In the genomic region with DNA sequence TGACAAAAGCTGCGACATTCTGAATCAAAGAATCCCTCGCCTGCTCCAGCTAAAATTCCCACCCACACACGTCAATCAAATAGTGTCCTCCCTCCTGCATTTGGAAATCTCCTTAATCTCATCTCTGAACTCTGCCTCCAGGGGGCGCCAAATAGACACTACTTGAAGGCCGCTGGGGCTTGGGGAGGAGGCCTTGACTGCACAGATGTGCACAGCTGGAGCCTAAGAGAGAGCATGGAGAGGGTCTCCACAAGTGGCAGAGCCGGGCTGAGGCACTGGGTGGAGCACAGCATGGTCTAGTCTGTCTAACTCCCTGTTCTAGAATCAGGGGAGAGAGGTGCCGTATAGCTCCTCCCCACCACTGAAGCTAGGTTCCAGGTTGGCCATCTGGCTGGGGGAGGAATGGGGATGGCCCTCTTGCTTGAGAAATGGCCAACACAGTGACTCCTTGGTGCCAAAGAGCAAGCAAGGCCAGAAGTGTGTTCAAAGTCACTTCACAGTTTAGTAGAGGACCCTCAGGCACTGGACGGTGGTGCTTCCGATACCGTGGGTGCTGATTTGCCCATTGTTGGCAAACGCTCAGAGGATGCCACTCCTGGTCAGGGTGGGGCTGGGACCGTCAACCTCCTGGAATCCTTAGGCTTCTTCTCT, we compare ENCODE assay signal across 8 mouse cellular contexts. TPM values are rescaled to one million over a fixed set of nuclear protein-coding genes. Genes with fewer than 3 reads are reported as not detected.
A peak's percentile ranks its signal among the peaks of the same experiment; 100 is the strongest.
DNase-seq lines count a peak whose midpoint lies in the region; ATAC-seq and TF ChIP-seq lines count a peak whose summit lies in the region.

No protein-coding gene starts in this region.

- 45% methylated on average over 12 of the region's 12 CpGs for WGBS in forebrain, embryonic 12.5 days
- WGBS in hindbrain, embryonic 13.5 days: 49% methylated on average over 12 of the region's 12 CpGs
- WGBS in small intestine, adult 2 months: 45% methylated on average over 12 of the region's 12 CpGs

- no peak for TF ChIP-seq POLR2A in small intestine, adult 2 months (IDR thresholded peaks at IDR 0.05; ENCODE audit: low read depth, low read length)

- ATAC-seq in G1E (ENCODE audit: extremely low read depth, insufficient number of reproducible peaks, low FRiP score, poor library complexity, severe bottlenecking): no peak
- peak; percentile 69 for ATAC-seq in forebrain, embryonic 12.5 days (ENCODE audit: low FRiP score)
- ATAC-seq in hindbrain, embryonic 13.5 days (ENCODE audit: low FRiP score): peak; percentile 55; the same call in 1 of the 2 replicates

- H3K27me3 ChIP-seq in G1E (ENCODE audit: insufficient read depth, low read length): peaks cover 37% of the 10 kb centered on the region
- peaks cover 10% of the 10 kb centered on the region; the same call in 1 of the 2 replicates for H3K27me3 ChIP-seq in forebrain, embryonic 12.5 days
- H3K27me3 ChIP-seq in hindbrain, embryonic 13.5 days: no peaks in the 10 kb centered on the region
- H3K27me3 ChIP-seq in small intestine, adult 2 months (ENCODE audit: control insufficient read depth, insufficient read depth, low read length): no peaks in the 10 kb centered on the region

- H3K4me3 ChIP-seq in G1E (ENCODE audit: low read depth, low read length): no peak overlapping the region
- no peak overlapping the region for H3K4me3 ChIP-seq in forebrain, embryonic 12.5 days (replicated peaks)
- H3K4me3 ChIP-seq in hindbrain, embryonic 13.5 days: no peak overlapping the region
- no peak overlapping the region for H3K4me3 ChIP-seq in small intestine, adult 2 months (ENCODE audit: low read depth, low read length)

- H3K9me3 ChIP-seq in G1E (replicated peaks): no peaks in the 10 kb centered on the region
- H3K9me3 ChIP-seq in forebrain, embryonic 12.5 days: no peaks in the 10 kb centered on the region
- no peaks in the 10 kb centered on the region for H3K9me3 ChIP-seq in hindbrain, embryonic 13.5 days

- no peaks in the 10 kb centered on the region for H3K36me3 ChIP-seq in G1E (replicated peaks)
- no peaks in the 10 kb centered on the region for H3K36me3 ChIP-seq in forebrain, embryonic 12.5 days (replicated peaks)
- H3K36me3 ChIP-seq in hindbrain, embryonic 13.5 days: no peaks in the 10 kb centered on the region
- peaks cover 10% of the 10 kb centered on the region for H3K36me3 ChIP-seq in small intestine, adult 2 months (ENCODE audit: control insufficient read depth, insufficient read depth, low read length)

- DNase-seq in G1E (ENCODE audit: low spot score): peak; percentile 25
- peak; percentile 80 for DNase-seq in brain, adult 2 months (ENCODE audit: low read depth, low spot score)
- DNase-seq in layer of hippocampus, postnatal 14 days (ENCODE audit: low spot score in 2 of 2): peak; percentile 78 to 79
- peak; percentile 64 to 87 for DNase-seq in lung, postnatal 4 days
- DNase-seq in yolk sac, embryonic 10.5 days (ENCODE audit: low spot score): peak; percentile 54

- peak; percentile 27; the same call in 1 of the 2 replicates for TF ChIP-seq CTCF in G1E (IDR thresholded peaks at IDR 0.05; ENCODE audit: low read depth, low read length)
- TF ChIP-seq CTCF in small intestine, adult 2 months (IDR thresholded peaks at IDR 0.05; ENCODE audit: extremely low read depth, insufficient read length, insufficient replicate concordance, low read depth, low read length): peak; percentile 75; the same call in 1 of the 2 replicates

- no peak overlapping the region for H3K27ac ChIP-seq in forebrain, embryonic 12.5 days
- no peak overlapping the region for H3K27ac ChIP-seq in hindbrain, embryonic 13.5 days
- H3K27ac ChIP-seq in small intestine, adult 2 months (ENCODE audit: insufficient read depth, low read depth, low read length): no peak overlapping the region

- no peak overlapping the region for H3K9ac ChIP-seq in forebrain, embryonic 12.5 days
- no peak overlapping the region for H3K9ac ChIP-seq in hindbrain, embryonic 13.5 days

- H3K4me2 ChIP-seq in forebrain, embryonic 12.5 days: no peak overlapping the region
- H3K4me2 ChIP-seq in hindbrain, embryonic 13.5 days: no peak overlapping the region

- H3K4me1 ChIP-seq in G1E (ENCODE audit: insufficient read depth, low read depth, low read length): no peaks in the 10 kb centered on the region
- H3K4me1 ChIP-seq in forebrain, embryonic 12.5 days: 0 out of 2 replicates have a peak, but pooled peaks cover 4% of the 10 kb centered on the region
- H3K4me1 ChIP-seq in hindbrain, embryonic 13.5 days (replicated peaks): peaks cover 8% of the 10 kb centered on the region; the same call in 1 of the 2 replicates
- H3K4me1 ChIP-seq in small intestine, adult 2 months (ENCODE audit: control insufficient read depth, insufficient read depth, insufficient read length, low read length): peaks cover 3% of the 10 kb centered on the region

RNA-seq across cellular contexts. Expression of gene Tpbgl, which starts 32.6 kb away (rescaled TPM):
- total RNA-seq in G1E (2014; fragmentation: Nextera tagmentation): not detected in 2 replicates
- total RNA-seq in G1E (2017): 0.05 and 0.17 TPM in 2 replicates
- polyA plus RNA-seq in G1E (2012): not detected in 2 replicates
- 0.38 and 0.53 TPM in 2 replicates for polyA plus RNA-seq in forebrain, embryonic 12.5 days (2016; fragmentation: Nextera tagmentation; extraction: Ambion mirVana)
- polyA plus RNA-seq in hindbrain, embryonic 13.5 days (2015; fragmentation: Nextera tagmentation; extraction: Ambion mirVana): 1.4 TPM in 2 replicates
- total RNA-seq in layer of hippocampus, postnatal 14 days (2021): 1 to 10 TPM; 4.7 to 5.2 TPM
- polyA plus RNA-seq in small intestine, adult 2 months (2012; rRNA removed): 2.7 and 2.8 TPM in 2 replicates

RNA-seq across cellular contexts. Expression of gene Slco2b1, which starts 51.6 kb away (rescaled TPM):
- total RNA-seq in G1E (2014; fragmentation: Nextera tagmentation) (0.53 and 1.3 TPM in 2 replicates), G1E (2017) (0.81 and 1.4 TPM in 2 replicates)
- 0.02 and 0.19 TPM in 2 replicates for polyA plus RNA-seq in G1E (2012)
- polyA plus RNA-seq in forebrain, embryonic 12.5 days (2016; fragmentation: Nextera tagmentation; extraction: Ambion mirVana): 2.2 and 2.4 TPM in 2 replicates
- polyA plus RNA-seq in hindbrain, embryonic 13.5 days (2015; fragmentation: Nextera tagmentation; extraction: Ambion mirVana): 5.8 TPM in 2 replicates
- 10 to 100 TPM; 17.6 to 18.0 TPM for total RNA-seq in layer of hippocampus, postnatal 14 days (2021)
- 19.3 and 28.3 TPM in 2 replicates for polyA plus RNA-seq in small intestine, adult 2 months (2012; rRNA removed)

Comparison
In these comparisons a context has a peak if more than half of its experiments do, and no peak if none do; other contexts are left out.
1. DNase-seq: peak in every context shown above with its lines; median percentile 80 in brain, adult 2 months; 78 in layer of hippocampus, postnatal 14 days; 76 in lung, postnatal 4 days; 54 in yolk sac, embryonic 10.5 days; 25 in G1E.